Mouse (Mus musculus): Measurements from ENCODE around the gene Eef1akmt3. TPM values are rescaled to one million over a fixed set of nuclear protein-coding genes. Genes with fewer than 3 reads are reported as not detected.
"Not testable (repeated sequence)": the region's sequence is repeated elsewhere in the genome, so short reads cannot be mapped to it uniquely, and the experiment has no call there.

Eef1akmt3 gene
- polyA plus RNA-seq, 1 experiment from 2014 or later, result 0.30 TPM

DNA sequence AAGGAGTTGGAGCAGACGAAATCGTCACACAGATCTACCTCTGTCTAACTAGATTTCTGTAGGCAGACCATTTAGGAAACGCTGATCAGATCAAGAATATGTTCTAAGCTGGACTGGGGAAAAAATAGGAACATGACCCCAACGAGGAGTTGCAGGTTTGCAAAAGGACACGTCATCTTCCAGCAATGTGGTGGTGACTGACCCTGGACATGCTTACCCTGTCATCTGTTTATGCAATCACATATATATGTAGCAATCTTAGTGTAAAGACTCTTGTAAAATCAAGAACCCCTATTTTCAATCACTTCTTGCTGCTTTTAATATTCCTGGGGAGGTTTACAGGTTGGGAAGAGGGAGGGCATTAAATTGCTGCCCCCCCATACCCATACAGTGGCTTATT, 21.2 kb upstream of the Eef1akmt3 start:
- no peak overlapping the region for H3K27ac ChIP-seq (replicated peaks in 1 of 2; ENCODE audit: control insufficient read depth in 1 of 2, insufficient read depth in 1 of 2, low read depth in 2 of 2, low read length in 2 of 2)
- peaks cover 31% of the 10 kb centered on the region for H3K36me3 ChIP-seq (ENCODE audit: control insufficient read depth, insufficient read depth, low read length)
- no peak overlapping the region; the same call in 1 of the 2 replicates for H3K9ac ChIP-seq (ENCODE audit: low read length)
- H3K9me3 ChIP-seq (ENCODE audit: control insufficient read depth, low read length), result no peaks in the 10 kb centered on the region
- peaks cover 34% of the 10 kb centered on the region for H3K27me3 ChIP-seq (ENCODE audit: control insufficient read depth, insufficient read depth, low read length)
- peak overlapping the region in 1 of 2 experiments; percentile 87; a peak in 1 of 4 replicates for H3K4me3 ChIP-seq (ENCODE audit: control insufficient read depth in 1 of 2, insufficient read depth in 1 of 2, low read depth in 1 of 2, low read length in 2 of 2)
- WGBS, result 69% methylated on average over 5 of the region's 5 CpGs
- peaks cover 11 to 34% of the 10 kb centered on the region in 2 experiments for H3K4me1 ChIP-seq (ENCODE audit: control insufficient read depth in 2 of 2, insufficient read depth in 2 of 2, low read length in 2 of 2)
- peak overlapping the region; percentile 67 for H3K4me2 ChIP-seq (ENCODE audit: low read length)
- ATAC-seq (ENCODE audit: insufficient number of reproducible peaks, insufficient read depth, low FRiP score, low read depth), result no peak

DNA sequence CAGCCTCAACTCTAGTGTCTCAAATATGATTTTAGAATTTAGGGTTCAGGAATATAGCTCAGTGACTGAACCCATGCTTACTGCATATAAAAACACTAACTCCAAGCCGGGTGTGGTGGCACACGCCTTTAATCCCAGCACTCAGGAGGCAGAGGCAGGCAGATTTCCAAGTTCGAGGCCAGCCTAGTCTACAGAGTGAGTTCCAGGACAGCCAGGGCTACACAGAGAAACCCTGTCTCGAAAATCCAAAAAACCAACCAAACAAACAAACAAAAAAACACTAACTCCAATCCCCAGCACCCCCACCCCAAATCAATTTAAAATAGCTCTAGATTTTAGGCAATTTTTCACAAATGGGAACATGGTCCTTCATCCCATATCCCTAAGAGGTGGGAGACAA, 20.8 kb upstream of the Eef1akmt3 start:
- Histone ChIP-seq H3K27me3 (ENCODE audit: control insufficient read depth, insufficient read depth, low read length) (peaks cover 38% of the 10 kb centered on the region), H3K36me3 (ENCODE audit: control insufficient read depth, insufficient read depth, low read length) (peaks cover 27% of the 10 kb centered on the region), H3K4me1 (ENCODE audit: control insufficient read depth in 2 of 2, insufficient read depth in 2 of 2, low read length in 2 of 2) (peaks cover 11 to 34% of the 10 kb centered on the region in 2 experiments)
- not testable (repeated sequence) for H3K4me3 ChIP-seq (ENCODE audit: control insufficient read depth in 1 of 2, insufficient read depth in 1 of 2, low read depth in 1 of 2, low read length in 2 of 2); H3K9me3 ChIP-seq (ENCODE audit: control insufficient read depth, low read length); ATAC-seq (ENCODE audit: insufficient number of reproducible peaks, insufficient read depth, low FRiP score, low read depth); H3K4me2 ChIP-seq (ENCODE audit: low read length); H3K27ac ChIP-seq (replicated peaks in 1 of 2; ENCODE audit: control insufficient read depth in 1 of 2, insufficient read depth in 1 of 2, low read depth in 2 of 2, low read length in 2 of 2); H3K9ac ChIP-seq (ENCODE audit: low read length)
- WGBS, result 82% methylated on average over 4 of the region's 4 CpGs

DNA sequence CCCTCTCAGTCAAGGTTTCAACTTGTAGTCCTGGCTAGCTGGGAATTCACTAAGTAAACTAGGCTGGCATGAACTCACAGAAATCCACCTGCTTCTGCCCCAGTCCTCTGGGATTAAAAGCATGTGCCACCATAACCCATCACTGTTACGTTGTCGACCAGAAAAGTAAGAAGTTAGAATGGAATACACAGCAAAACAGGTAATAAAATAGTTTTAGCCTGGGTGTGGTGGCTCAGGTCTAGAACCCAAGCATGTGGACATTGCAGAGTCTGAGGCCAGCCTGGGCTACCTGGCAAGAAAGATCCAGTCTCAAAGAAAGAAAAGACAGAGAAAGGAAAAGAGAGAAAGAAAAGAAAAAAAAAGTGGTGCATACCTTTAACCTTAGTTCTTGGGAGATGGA, 20.2 kb upstream of the Eef1akmt3 start:
- no peak overlapping the region for H3K27ac ChIP-seq (replicated peaks in 1 of 2; ENCODE audit: control insufficient read depth in 1 of 2, insufficient read depth in 1 of 2, low read depth in 2 of 2, low read length in 2 of 2)
- H3K4me3 ChIP-seq (ENCODE audit: control insufficient read depth in 1 of 2, insufficient read depth in 1 of 2, low read depth in 1 of 2, low read length in 2 of 2), result no peak overlapping the region
- H3K4me2 ChIP-seq (ENCODE audit: low read length), result no peak overlapping the region
- H3K9me3 ChIP-seq (ENCODE audit: control insufficient read depth, low read length), result no peaks in the 10 kb centered on the region
- no peak for ATAC-seq (ENCODE audit: insufficient number of reproducible peaks, insufficient read depth, low FRiP score, low read depth)
- peaks cover 21% of the 10 kb centered on the region for H3K36me3 ChIP-seq (ENCODE audit: control insufficient read depth, insufficient read depth, low read length)
- peaks cover 39% of the 10 kb centered on the region for H3K27me3 ChIP-seq (ENCODE audit: control insufficient read depth, insufficient read depth, low read length)
- H3K4me1 ChIP-seq (ENCODE audit: control insufficient read depth in 2 of 2, insufficient read depth in 2 of 2, low read length in 2 of 2), result peaks cover 11 to 34% of the 10 kb centered on the region in 2 experiments
- no peak overlapping the region for H3K9ac ChIP-seq (ENCODE audit: low read length)
- 76% methylated on average over 2 of the region's 2 CpGs for WGBS

DNA sequence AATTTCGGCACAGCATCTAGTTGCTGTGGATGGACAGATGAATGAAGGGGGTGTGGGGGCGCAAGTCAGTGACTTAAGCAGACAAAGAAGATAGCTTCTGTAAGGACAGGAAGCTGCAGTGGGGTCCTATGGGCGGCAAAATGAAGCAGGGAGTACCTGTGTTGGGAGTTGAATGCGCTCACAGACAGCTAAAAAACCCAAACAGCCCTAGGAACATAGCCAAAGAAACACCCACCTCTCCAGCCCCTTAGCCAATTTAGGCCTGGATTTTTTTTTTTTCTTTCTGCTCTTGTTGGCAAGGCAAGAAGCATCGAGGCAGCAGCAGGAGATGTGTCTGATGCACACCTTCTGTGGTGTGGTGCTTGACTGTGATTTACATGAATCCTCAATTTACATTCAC, 19.8 kb upstream of the Eef1akmt3 start:
- WGBS, result 48% methylated on average over 5 of the region's 5 CpGs
- Histone ChIP-seq H3K27me3 (ENCODE audit: control insufficient read depth, insufficient read depth, low read length) (peaks cover 39% of the 10 kb centered on the region), H3K4me3 (ENCODE audit: control insufficient read depth in 1 of 2, insufficient read depth in 1 of 2, low read depth in 1 of 2, low read length in 2 of 2) (0 out of 4 replicates have a peak overlapping the region, but pooled peaks of 1 of the 2 experiments have one; percentile 77), H3K4me2 (ENCODE audit: low read length) (peak overlapping the region; percentile 99; the same call in 1 of the 2 replicates), H3K9ac (ENCODE audit: low read length) (no peak overlapping the region), H3K4me1 (ENCODE audit: control insufficient read depth in 2 of 2, insufficient read depth in 2 of 2, low read length in 2 of 2) (peaks cover 11 to 34% of the 10 kb centered on the region in 2 experiments), H3K9me3 (ENCODE audit: control insufficient read depth, low read length) (no peaks in the 10 kb centered on the region), H3K27ac (replicated peaks in 1 of 2; ENCODE audit: control insufficient read depth in 1 of 2, insufficient read depth in 1 of 2, low read depth in 2 of 2, low read length in 2 of 2) (no peak overlapping the region), H3K36me3 (ENCODE audit: control insufficient read depth, insufficient read depth, low read length) (peaks cover 19% of the 10 kb centered on the region)
- no peak for ATAC-seq (ENCODE audit: insufficient number of reproducible peaks, insufficient read depth, low FRiP score, low read depth)

DNA sequence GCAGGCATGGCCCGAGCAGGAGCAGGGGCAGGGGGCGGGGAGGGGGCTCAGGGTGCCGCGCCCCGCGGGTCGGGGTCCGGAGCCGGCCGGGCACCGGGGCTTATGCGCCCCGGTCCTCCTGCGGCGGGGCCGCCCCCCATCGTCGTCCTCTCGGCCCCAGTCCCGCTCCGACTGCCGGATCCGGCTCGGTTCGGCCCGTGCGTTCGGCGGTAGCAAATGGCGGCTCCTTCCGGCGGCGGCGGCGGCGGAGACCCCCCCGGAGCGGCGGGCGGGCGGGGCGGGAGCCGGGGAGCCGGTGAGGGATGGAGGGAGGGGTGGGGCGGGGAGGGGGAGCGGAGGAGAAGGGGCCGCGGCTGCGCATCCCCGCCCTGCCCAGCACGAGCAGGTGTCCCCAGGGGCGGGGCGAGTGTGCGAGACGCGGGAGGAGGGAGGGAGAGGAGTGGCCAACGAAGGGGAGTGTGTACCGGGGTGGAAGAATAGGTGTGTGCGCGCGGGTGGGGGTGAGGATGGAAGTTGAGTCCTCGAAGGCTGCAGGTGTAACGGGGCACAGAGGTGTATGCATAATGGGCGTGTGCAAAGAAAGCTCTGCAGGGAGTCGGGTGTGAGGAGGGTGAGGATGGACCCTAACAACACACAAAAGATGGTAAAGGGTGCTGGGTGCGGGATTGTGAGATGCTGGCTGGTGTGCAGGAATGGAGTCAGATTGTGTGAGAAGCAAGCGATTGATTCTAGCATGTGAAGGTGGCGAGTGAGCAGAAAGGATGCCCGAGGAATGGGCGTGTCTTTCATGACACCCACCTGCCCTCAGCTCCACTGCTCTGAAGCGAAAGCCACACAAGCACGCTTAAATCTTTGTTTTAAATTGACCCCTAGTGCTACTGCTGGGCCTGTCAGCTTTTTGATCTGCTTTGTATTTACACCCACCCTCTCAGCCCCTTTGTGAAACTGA, 18.9 kb upstream of the Eef1akmt3 start, which contains the start of gene March9:
Gene March9, minus strand, starts transcription at position 217 of the 949 bp plus-strand sequence.
- WGBS, result 2% methylated on average over 54 of the region's 72 CpGs
- Histone ChIP-seq H3K36me3 (ENCODE audit: control insufficient read depth, insufficient read depth, low read length) (peaks cover 11% of the 10 kb centered on the region), H3K4me1 (ENCODE audit: control insufficient read depth in 2 of 2, insufficient read depth in 2 of 2, low read length in 2 of 2) (peaks cover 9 to 27% of the 10 kb centered on the region in 2 experiments), H3K27me3 (ENCODE audit: control insufficient read depth, insufficient read depth, low read length) (peaks cover 39% of the 10 kb centered on the region), H3K9ac (ENCODE audit: low read length) (peak within 1 kb of the TSS; percentile 78), H3K4me3 (ENCODE audit: control insufficient read depth in 1 of 2, insufficient read depth in 1 of 2, low read depth in 1 of 2, low read length in 2 of 2) (peak within 1 kb of the TSS; percentile 56 to 77), H3K27ac (replicated peaks in 1 of 2; ENCODE audit: control insufficient read depth in 1 of 2, insufficient read depth in 1 of 2, low read depth in 2 of 2, low read length in 2 of 2) (no peak within 1 kb of the TSS), H3K9me3 (ENCODE audit: control insufficient read depth, low read length) (no peaks in the 10 kb centered on the region), H3K4me2 (ENCODE audit: low read length) (peak within 1 kb of the TSS; percentile 99)
- no peak for ATAC-seq (ENCODE audit: insufficient number of reproducible peaks, insufficient read depth, low FRiP score, low read depth)

DNA sequence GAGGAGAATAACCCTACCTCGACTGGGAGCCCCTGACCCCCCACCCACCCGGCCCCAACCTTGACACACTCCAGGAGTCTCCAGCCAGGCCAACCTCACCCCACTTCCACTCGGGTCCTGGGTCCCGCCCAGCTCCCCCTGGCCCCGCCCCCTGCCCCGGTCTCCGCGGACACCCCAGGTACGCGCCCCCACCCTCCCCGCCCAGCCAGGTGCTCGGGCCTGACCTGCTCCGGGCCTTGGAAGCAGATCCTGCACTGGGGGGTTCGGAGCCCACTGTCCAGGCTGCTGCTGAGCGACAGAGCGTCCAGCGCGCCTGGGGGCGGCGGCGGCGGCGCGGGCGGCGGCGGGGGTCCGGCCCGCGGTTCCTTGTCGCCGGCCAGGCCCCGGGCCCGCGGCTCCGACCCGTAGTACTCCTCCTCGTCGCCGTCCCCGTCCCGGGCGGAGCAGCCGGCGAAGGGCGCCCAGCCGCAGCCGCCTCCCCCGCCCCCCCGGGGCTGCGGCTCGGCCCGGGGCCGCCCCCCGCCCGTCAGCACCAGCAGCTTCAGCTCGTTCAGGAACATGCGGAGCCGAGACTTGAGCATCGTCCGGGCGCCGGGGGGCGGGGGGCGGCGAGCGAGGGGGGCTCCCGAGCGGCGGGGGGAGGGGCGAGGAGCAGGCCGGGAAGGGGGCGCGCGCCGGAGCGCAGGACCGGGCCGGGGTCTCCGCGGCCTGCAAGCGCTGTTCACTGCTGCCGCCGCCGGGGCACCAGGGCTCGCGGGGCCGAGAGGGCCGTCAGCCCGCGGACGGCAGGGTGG, 18.1 kb upstream of the Eef1akmt3 start:
- peak overlapping the region; percentile 56 to 77 for H3K4me3 ChIP-seq (ENCODE audit: control insufficient read depth in 1 of 2, insufficient read depth in 1 of 2, low read depth in 1 of 2, low read length in 2 of 2)
- H3K9me3 ChIP-seq (ENCODE audit: control insufficient read depth, low read length), result no peaks in the 10 kb centered on the region
- H3K4me2 ChIP-seq (ENCODE audit: low read length), result peak overlapping the region; percentile 99
- ATAC-seq (ENCODE audit: insufficient number of reproducible peaks, insufficient read depth, low FRiP score, low read depth), result no peak
- peaks cover 2% of the 10 kb centered on the region; the same call in 1 of the 2 replicates for H3K36me3 ChIP-seq (ENCODE audit: control insufficient read depth, insufficient read depth, low read length)
- H3K9ac ChIP-seq (ENCODE audit: low read length), result peak overlapping the region; percentile 78
- H3K27me3 ChIP-seq (ENCODE audit: control insufficient read depth, insufficient read depth, low read length), result peaks cover 40% of the 10 kb centered on the region
- WGBS, result under 1% methylated on average over 83 of the region's 92 CpGs
- H3K4me1 ChIP-seq (ENCODE audit: control insufficient read depth in 2 of 2, insufficient read depth in 2 of 2, low read length in 2 of 2), result peaks cover 6 to 18% of the 10 kb centered on the region in 2 experiments; a peak in 3 of 4 replicates
- H3K27ac ChIP-seq (replicated peaks in 1 of 2; ENCODE audit: control insufficient read depth in 1 of 2, insufficient read depth in 1 of 2, low read depth in 2 of 2, low read length in 2 of 2), result no peak overlapping the region

DNA sequence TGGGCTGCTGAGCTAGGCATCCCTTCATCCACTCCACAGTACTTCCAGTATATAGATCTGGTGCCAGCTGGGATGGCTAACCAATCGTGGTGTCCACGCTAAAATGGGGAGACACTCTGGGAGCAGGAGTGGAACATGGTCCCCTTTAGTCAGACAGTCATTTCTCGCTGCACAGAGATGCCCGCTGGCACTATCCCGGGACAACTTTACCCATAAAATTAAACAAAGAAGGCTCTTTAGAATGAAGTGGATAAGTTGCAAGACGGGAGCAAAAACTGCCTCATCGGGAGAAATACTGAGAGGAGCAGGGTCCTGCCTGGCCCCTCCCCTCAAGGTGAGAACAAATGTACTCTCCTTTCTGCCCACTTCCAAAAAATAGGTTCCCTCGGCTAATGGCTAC, 17.4 kb upstream of the Eef1akmt3 start:
- WGBS, result 18% methylated on average over 8 of the region's 8 CpGs
- Histone ChIP-seq H3K27ac (replicated peaks in 1 of 2; ENCODE audit: control insufficient read depth in 1 of 2, insufficient read depth in 1 of 2, low read depth in 2 of 2, low read length in 2 of 2) (no peak overlapping the region), H3K9ac (ENCODE audit: low read length) (no peak overlapping the region; the same call in 1 of the 2 replicates), H3K36me3 (ENCODE audit: control insufficient read depth, insufficient read depth, low read length) (0 out of 2 replicates have a peak, but pooled peaks cover 2% of the 10 kb centered on the region), H3K4me1 (ENCODE audit: control insufficient read depth in 2 of 2, insufficient read depth in 2 of 2, low read length in 2 of 2) (peaks cover 6 to 18% of the 10 kb centered on the region in 2 experiments; a peak in 3 of 4 replicates), H3K4me3 (ENCODE audit: control insufficient read depth in 1 of 2, insufficient read depth in 1 of 2, low read depth in 1 of 2, low read length in 2 of 2) (peak overlapping the region in 1 of 2 experiments; percentile 77; a peak in 2 of 4 replicates), H3K27me3 (ENCODE audit: control insufficient read depth, insufficient read depth, low read length) (peaks cover 47% of the 10 kb centered on the region), H3K4me2 (ENCODE audit: low read length) (peak overlapping the region; percentile 99), H3K9me3 (ENCODE audit: control insufficient read depth, low read length) (no peaks in the 10 kb centered on the region)
- no peak for ATAC-seq (ENCODE audit: insufficient number of reproducible peaks, insufficient read depth, low FRiP score, low read depth)

Measured in heart, embryonic 14.5 days (tissue).